Mouse (Mus musculus) cerebellum, postnatal 36 days (tissue): ENCODE data around the gene Capn5.
A peak's percentile ranks its signal among the peaks of the same experiment; 100 is the strongest.

ENCODE experiments used
- DNase-seq, 2 experiments: peaks; one replicate each; pipeline ENCODE4 v3.0.0; 2021 to 2022; ENCODE audit warnings: mixed read lengths in 2 of 2

Capn5 gene

DNA sequence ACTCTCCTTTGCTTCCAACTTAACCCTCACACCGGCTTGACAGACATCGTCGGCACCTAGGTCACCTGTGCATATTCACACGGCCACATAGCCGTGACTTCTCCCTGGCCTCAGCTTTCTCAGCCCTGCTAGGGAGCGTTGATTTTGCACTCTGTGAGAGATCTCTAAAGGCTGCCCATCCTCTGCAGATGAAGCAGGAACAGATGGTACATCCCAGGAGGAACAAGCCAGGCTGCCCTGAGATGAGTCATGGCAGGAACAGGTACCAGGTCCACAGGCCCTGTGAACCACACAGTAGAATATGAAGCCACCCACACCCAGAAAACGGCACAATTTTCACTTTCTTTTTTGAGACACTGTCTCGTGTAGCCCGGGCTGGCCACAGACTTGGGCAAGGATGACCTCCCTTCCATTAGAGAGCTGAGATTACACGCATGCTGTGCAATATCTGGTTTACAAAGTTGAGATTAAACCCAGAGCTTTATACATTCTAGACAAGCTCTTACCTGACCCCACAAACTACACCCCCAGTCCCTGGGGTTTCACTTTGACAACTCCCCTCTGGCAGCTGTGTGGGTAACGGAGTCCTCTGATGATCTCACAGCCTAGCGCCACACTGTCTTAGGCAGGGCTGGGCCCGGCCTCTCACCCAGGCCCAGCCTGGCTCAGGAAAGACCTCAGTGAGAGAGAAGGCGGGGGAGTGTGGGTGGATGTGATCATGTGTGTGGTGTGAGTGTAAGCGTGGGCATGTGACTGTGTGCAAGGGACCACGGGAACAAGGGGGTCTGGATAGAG, 69.2 kb downstream of the Capn5 start:
- peak; percentile 67 to 73 for DNase-seq

DNA sequence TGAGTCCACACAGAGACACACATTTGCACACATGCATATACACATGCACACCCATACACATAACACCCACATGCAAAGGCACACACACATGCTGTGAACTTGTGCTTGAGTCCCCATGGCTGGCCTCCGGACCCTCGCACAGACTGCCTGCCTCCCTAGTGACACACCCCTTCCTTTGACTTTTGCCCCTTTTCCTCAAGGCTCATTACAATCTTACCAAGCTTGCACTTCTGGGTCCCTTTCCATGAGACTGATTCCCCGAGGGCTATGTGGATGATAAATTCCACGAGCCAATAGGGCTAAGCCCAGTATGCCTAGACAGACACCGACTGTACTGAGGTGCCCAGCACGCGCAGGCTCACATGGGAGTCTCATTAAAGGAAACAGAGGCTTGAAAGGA, 71.8 kb downstream of the Capn5 start:
- DNase-seq = no peak

DNA sequence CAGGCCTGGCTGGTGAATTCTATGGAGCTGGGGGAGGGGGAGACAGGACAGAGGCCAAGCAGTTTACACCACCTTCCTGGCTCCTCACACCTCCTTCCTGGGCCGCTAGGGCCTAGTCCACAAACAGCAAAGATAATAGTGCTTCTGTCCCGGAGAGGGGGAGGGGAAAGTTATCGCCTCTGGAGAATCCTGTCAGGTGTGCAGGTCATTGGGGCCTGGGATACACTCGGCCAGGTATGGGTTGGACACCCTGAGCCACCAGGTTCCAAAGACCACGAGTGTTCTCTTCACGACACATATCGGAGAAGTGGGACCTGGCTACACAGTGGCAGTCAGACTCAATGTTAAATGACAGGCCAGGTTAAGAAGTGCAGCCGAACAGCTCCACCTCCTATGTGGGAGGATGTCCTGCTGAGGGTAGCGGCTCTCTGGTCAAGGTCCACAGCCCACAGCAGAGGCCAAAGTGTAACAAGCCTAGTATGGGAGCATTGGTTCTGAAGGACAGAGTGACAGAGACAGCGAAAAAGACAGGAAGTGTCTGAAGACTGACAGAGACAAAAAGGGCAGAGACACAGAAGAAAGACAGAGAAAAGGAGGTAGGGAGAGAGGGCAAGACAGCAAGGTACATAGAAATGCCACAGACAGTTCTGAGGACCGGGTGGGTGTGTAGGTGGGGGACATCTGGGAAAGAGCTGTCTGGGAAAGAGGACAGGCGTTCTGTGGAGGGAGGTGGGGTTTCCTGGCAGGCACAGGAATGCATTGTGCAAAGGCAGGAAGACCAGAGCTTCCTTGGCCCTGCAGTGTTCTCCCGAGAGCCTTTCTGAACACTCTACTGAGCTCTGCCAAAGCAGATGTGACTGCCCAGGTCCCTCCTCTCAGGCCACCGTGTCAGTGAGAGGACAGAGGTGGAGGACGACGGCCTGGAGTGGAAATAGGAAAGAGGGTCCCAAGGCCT, 73.3 kb downstream of the Capn5 start:
- DNase-seq = no peak

DNA sequence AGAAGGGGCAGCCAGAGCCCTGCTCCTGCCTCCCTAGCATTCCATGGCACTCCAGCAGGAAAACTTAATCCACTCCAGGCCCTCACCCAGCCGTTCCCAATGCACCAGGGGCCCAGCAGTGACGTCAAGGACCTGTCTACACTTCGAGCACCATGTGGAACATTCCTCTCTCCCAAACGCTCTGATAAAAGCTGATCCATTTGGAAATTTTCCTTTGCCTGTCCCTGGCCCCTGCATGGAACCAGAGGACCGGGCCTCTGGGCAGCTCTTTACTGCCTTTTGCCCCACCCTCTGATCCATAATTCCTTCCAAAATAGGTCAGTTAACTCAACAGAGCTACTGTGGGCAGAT, 74.2 kb downstream of the Capn5 start:
- no peak for DNase-seq

- DNase-seq = peak; percentile 88 to 93
These were observed 74.8 kb downstream of the Capn5 start for GRCm38 (mm10) chr7:98103002-98103941.

- no peak for DNase-seq
These were observed 75.6 kb downstream of the Capn5 start for GRCm38 (mm10) chr7:98102488-98102887.

DNA sequence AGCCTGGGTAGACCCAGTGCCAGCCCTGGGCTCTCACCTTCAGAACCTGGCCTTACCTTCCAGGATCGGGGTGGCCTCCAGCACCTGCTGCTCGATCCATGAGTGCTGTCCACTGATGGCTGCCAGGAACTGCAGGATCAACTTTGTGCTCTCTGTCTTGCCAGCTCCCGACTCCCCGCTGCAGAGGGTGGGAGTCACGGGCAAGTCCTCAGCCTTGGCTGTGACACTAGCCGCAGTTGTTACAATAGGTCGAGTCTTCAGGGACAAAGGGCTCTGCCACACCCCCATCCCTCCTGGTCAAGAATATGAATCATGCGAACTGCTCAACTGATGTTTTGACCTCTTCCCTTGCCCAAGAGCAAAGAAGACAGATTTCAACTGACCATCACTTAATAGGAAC, 80.5 kb downstream of the Capn5 start:
- no peak for DNase-seq

- DNase-seq = no peak
These were observed 82.2 kb downstream of the Capn5 start for GRCm38 (mm10) chr7:98095852-98096251.

GRCm38 (mm10) chr7:98086346-98086745, 91.7 kb downstream of the Capn5 start:
- DNase-seq = no peak

DNA sequence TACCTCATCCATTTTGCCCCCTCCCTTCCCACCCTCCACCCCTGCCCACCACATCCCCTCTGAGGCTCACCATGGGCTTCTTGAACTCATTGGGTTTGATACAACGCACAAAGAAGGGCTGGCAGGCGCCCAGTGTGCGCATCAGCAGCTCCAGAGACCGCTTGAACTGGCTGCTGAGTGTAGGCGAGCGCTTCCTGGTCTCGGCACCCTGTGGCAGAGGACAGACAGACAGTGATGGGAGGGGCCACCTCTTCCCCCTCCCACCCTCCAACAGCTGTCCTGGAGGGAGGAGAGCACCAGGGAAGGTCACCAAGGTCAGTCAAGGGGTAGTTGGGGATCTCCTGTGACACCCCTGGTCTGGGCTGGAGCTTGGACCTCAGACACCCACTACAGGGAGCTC, 92.8 kb downstream of the Capn5 start:
- DNase-seq = no peak

DNA sequence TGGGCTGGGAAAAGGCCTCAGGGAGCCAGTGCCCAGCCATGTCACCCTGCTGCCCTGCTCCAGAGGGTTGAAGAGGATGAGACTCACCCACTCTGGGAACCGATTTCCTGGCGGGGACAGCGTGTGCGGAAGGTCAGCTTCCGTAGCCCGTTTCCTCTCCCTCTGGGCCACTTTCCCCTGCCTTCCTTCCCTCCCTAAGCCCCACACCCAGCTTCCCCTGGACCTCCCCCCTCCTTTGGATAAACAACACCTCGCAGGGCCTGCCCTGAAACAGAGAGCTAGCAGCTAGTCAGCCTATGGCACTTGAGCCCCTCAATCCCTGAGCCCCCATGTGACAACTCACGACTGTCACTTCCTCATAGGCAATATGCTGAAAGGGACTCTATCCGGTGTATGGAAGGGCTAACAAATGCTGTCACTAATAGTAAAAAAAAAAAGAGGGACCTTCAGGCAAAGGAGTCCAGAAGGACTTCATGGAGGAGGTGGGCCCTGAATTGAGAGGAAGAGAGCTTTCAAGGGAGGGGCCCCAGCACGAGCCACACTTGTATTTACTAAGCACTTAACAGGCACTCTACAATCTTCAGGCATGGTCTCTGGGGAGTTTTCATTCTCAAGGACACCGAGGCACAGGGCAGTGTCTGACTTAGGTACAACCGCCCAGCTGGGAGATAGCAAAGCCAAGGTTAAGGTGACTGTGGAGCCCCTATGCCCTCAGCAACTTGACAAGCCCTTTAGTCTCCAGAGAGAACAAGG, 93.4 kb downstream of the Capn5 start:
- DNase-seq = no peak

DNA sequence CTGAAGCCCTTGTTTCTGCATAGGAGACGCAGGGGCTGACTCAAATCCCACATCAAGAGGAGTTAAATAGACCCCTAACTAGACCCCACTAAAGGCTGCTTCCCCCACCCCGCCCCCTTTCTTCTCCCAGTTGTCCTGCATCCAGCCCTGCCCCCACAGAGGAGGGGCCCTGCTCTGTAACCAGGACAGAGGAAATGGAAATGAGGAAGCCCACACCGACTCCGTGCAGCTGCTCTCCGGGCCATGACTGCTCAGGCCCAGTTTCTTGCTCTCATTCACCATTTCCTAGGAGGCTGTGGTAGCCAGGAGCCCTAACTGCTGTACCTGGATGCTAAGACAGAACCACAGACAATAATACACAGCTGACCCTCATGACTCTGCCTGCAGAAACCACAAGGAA, 95.7 kb downstream of the Capn5 start:
- DNase-seq = no peak

DNA sequence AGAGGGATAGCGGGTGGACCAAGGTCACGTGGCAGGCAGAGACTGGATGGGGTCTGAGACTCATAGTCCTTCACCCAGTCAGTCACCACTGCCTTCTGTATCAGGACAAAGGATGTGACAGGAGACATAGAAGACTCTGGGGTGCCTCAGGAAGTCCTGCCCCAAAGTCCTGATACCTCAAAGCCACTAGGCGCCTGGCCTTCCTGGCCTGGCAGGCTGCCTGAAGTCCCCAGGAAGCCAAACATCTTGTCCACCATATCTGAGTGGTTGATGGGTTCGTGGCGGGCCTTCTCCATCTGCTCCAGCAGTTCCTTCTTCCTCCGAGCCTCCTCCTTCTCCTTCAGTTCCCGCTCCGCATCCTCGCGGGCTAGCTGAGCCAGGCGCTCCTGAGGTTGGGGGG, 100.6 kb downstream of the Capn5 start:
- DNase-seq = no peak

- peak; percentile 83 to 84 for DNase-seq
These were observed 106.5 kb downstream of the Capn5 start for GRCm38 (mm10) chr7:98071620-98072019.
